Mouse (Mus musculus): ENCODE results near the gene Lrrc75b.

Lrrc75b gene

GRCm38 (mm10) chr10:75559676-75560548, at the start of gene Lrrc75b:
Gene Lrrc75b, minus strand, starts transcription at chr10:75560330.
- peak; percentile 55 for DNase-seq (ENCODE audit: extremely low spot score)

- no peak for DNase-seq (ENCODE audit: extremely low spot score)
Observed at GRCm38 (mm10) chr10:75608975-75609374, 48.8 kb upstream of the Lrrc75b start.

- DNase-seq (ENCODE audit: extremely low spot score), result no peak
Observed at GRCm38 (mm10) chr10:75607253-75607652, 47.1 kb upstream of the Lrrc75b start.

GRCm38 (mm10) chr10:75605162-75605846, 45.2 kb upstream of the Lrrc75b start:
- no peak for DNase-seq (ENCODE audit: extremely low spot score)

- no peak for DNase-seq (ENCODE audit: extremely low spot score)
Observed at GRCm38 (mm10) chr10:75600189-75600730, 40.1 kb upstream of the Lrrc75b start.

- DNase-seq (ENCODE audit: extremely low spot score), result no peak
Observed at GRCm38 (mm10) chr10:75595981-75596380, 35.9 kb upstream of the Lrrc75b start.

GRCm38 (mm10) chr10:75592585-75592984, 32.5 kb upstream of the Lrrc75b start:
- no peak for DNase-seq (ENCODE audit: extremely low spot score)

- no peak for DNase-seq (ENCODE audit: extremely low spot score)
Observed at GRCm38 (mm10) chr10:75591211-75591894, 31.2 kb upstream of the Lrrc75b start.

- DNase-seq (ENCODE audit: extremely low spot score), result no peak
Observed at GRCm38 (mm10) chr10:75589651-75590050, 29.5 kb upstream of the Lrrc75b start.

GRCm38 (mm10) chr10:75589129-75589528, 29.0 kb upstream of the Lrrc75b start, which contains the start of gene Ggt5:
Gene Ggt5, plus strand, starts transcription at chr10:75589340.
- DNase-seq (ENCODE audit: extremely low spot score), result no peak

- no peak for DNase-seq (ENCODE audit: extremely low spot score)
Observed at GRCm38 (mm10) chr10:75588336-75588735, 28.2 kb upstream of the Lrrc75b start.

GRCm38 (mm10) chr10:75587781-75588180, 27.7 kb upstream of the Lrrc75b start:
- DNase-seq (ENCODE audit: extremely low spot score), result no peak

- no peak for DNase-seq (ENCODE audit: extremely low spot score)
Observed at GRCm38 (mm10) chr10:75586553-75586879, 26.4 kb upstream of the Lrrc75b start.

- peak; percentile 85 for DNase-seq (ENCODE audit: extremely low spot score)
Observed at GRCm38 (mm10) chr10:75585876-75586552, 25.9 kb upstream of the Lrrc75b start.

GRCm38 (mm10) chr10:75579129-75579528, 19.0 kb upstream of the Lrrc75b start:
- no peak for DNase-seq (ENCODE audit: extremely low spot score)

GRCm38 (mm10) chr10:75573965-75574364, 13.8 kb upstream of the Lrrc75b start:
- DNase-seq (ENCODE audit: extremely low spot score), result no peak

GRCm38 (mm10) chr10:75573181-75573580, 13.1 kb upstream of the Lrrc75b start:
- DNase-seq (ENCODE audit: extremely low spot score), result no peak

GRCm38 (mm10) chr10:75571937-75572336, 11.8 kb upstream of the Lrrc75b start:
- DNase-seq (ENCODE audit: extremely low spot score), result no peak

- DNase-seq (ENCODE audit: extremely low spot score), result no peak
Observed at GRCm38 (mm10) chr10:75570981-75571657, 11.0 kb upstream of the Lrrc75b start.

- DNase-seq (ENCODE audit: extremely low spot score), result no peak
Observed at GRCm38 (mm10) chr10:75568851-75569250, 8.7 kb upstream of the Lrrc75b start.

- DNase-seq (ENCODE audit: extremely low spot score), result no peak
Observed at GRCm38 (mm10) chr10:75568441-75568840, 8.3 kb upstream of the Lrrc75b start.

Data from embryo, embryonic 9.5 days (tissue).